Mouse (Mus musculus): Measurements from ENCODE around the gene Rapgef4.

DNA sequence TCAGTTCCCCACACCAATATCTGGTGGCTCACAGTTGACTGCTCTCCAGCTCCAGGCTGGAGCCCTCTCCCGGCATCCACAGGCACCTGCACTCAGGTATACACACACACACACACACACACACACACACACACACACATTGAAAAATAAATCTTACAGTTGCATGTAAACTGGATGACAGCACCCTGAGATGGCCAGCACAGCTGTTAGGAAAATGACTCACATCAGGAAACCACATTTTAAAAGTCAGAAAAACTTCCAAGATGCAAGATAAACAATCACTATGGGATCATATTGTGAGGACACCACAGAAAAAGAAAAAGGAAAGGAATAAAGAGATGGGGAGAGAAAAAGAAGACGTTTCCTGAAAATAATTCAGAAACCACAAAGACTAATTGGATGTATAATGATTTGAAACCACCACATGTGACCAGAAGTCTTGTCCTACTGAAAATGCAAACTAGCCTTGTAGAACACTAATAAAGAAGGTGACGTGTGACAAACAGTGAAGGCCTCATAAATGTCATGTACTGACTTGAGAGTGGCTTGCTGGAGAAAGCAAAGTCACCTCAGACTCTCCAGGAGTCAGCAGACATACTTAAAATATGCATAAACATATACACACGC, 297.3 kb downstream of the Rapgef4 start:
- TF ChIP-seq EP300 (IDR thresholded peaks at IDR 0.05) (no peak), CTCF (IDR thresholded peaks at IDR 0.05) (no peak)

All from lung, postnatal 0 days (tissue).